Mouse (Mus musculus): Measurements from ENCODE around the gene Utp18. TPM values are rescaled to one million over a fixed set of nuclear protein-coding genes. Genes with fewer than 3 reads are reported as not detected.

Utp18 gene
- polyA plus RNA-seq, 1 experiment from 2014 or later: 34.3 TPM

- no peaks in the 10 kb centered on the region for H3K27me3 ChIP-seq (replicated peaks; ENCODE audit: control insufficient read depth, insufficient read depth, low read length)
- H3K4me2 ChIP-seq (ENCODE audit: low read length): no peak overlapping the region
- DNase-seq (ENCODE audit: low spot score) (no peak), ATAC-seq (no peak)
- no peak overlapping the region for H3K9ac ChIP-seq (ENCODE audit: low read length)
- no peaks in the 10 kb centered on the region for H3K9me3 ChIP-seq (replicated peaks; ENCODE audit: control insufficient read depth, low read length)
- H3K27ac ChIP-seq (ENCODE audit: low read depth, low read length): no peak overlapping the region
- 85% methylated on average over 3 of the region's 3 CpGs for WGBS
- no peak overlapping the region for H3K4me3 ChIP-seq (ENCODE audit: low read depth, low read length)
- no peaks in the 10 kb centered on the region for H3K36me3 ChIP-seq (ENCODE audit: control insufficient read depth, insufficient read depth, low read length)
- no peaks in the 10 kb centered on the region for H3K4me1 ChIP-seq (ENCODE audit: control insufficient read depth, insufficient read depth, low read length)
Measured at GRCm38 (mm10) chr11:93852546-93852945, 33.0 kb downstream of the Utp18 start.

GRCm38 (mm10) chr11:93847342-93847741, 38.2 kb downstream of the Utp18 start:
- WGBS: 4% methylated on average over 2 of the region's 2 CpGs
- H3K9ac ChIP-seq (ENCODE audit: low read length): no peak overlapping the region
- no peaks in the 10 kb centered on the region for H3K4me1 ChIP-seq (ENCODE audit: control insufficient read depth, insufficient read depth, low read length)
- no peak overlapping the region for H3K4me2 ChIP-seq (ENCODE audit: low read length)
- H3K4me3 ChIP-seq (ENCODE audit: low read depth, low read length): no peak overlapping the region
- no peak for DNase-seq (ENCODE audit: low spot score)
- no peaks in the 10 kb centered on the region for H3K27me3 ChIP-seq (replicated peaks; ENCODE audit: control insufficient read depth, insufficient read depth, low read length)
- no peak for ATAC-seq
- H3K9me3 ChIP-seq (replicated peaks; ENCODE audit: control insufficient read depth, low read length): no peaks in the 10 kb centered on the region
- no peaks in the 10 kb centered on the region for H3K36me3 ChIP-seq (ENCODE audit: control insufficient read depth, insufficient read depth, low read length)
- H3K27ac ChIP-seq (ENCODE audit: low read depth, low read length): no peak overlapping the region

- Histone ChIP-seq H3K27me3 (replicated peaks; ENCODE audit: control insufficient read depth, insufficient read depth, low read length) (no peaks in the 10 kb centered on the region), H3K27ac (ENCODE audit: low read depth, low read length) (no peak overlapping the region), H3K4me3 (ENCODE audit: low read depth, low read length) (no peak overlapping the region), H3K4me1 (ENCODE audit: control insufficient read depth, insufficient read depth, low read length) (no peaks in the 10 kb centered on the region), H3K9ac (ENCODE audit: low read length) (no peak overlapping the region), H3K36me3 (ENCODE audit: control insufficient read depth, insufficient read depth, low read length) (no peaks in the 10 kb centered on the region), H3K9me3 (replicated peaks; ENCODE audit: control insufficient read depth, low read length) (no peaks in the 10 kb centered on the region), H3K4me2 (ENCODE audit: low read length) (no peak overlapping the region)
- DNase-seq (ENCODE audit: low spot score): no peak
- WGBS: 77% methylated on average over 2 of the region's 2 CpGs
- ATAC-seq: no peak
Measured at GRCm38 (mm10) chr11:93835800-93836199, 49.8 kb downstream of the Utp18 start.

GRCm38 (mm10) chr11:93829971-93830370, 55.6 kb downstream of the Utp18 start:
- H3K27me3 ChIP-seq (replicated peaks; ENCODE audit: control insufficient read depth, insufficient read depth, low read length): no peaks in the 10 kb centered on the region
- H3K4me3 ChIP-seq (ENCODE audit: low read depth, low read length): no peak overlapping the region
- H3K4me1 ChIP-seq (ENCODE audit: control insufficient read depth, insufficient read depth, low read length): peaks cover 20% of the 10 kb centered on the region
- H3K4me2 ChIP-seq (ENCODE audit: low read length): peak overlapping the region; percentile 40; the same call in 1 of the 2 replicates
- DNase-seq (ENCODE audit: low spot score) (peak; percentile 74), ATAC-seq (peak; percentile 64)
- H3K9me3 ChIP-seq (replicated peaks; ENCODE audit: control insufficient read depth, low read length): no peaks in the 10 kb centered on the region
- 33% methylated on average over 8 of the region's 8 CpGs for WGBS
- H3K9ac ChIP-seq (ENCODE audit: low read length): no peak overlapping the region
- peak overlapping the region; percentile 91 for H3K27ac ChIP-seq (ENCODE audit: low read depth, low read length)
- H3K36me3 ChIP-seq (ENCODE audit: control insufficient read depth, insufficient read depth, low read length): no peaks in the 10 kb centered on the region

GRCm38 (mm10) chr11:93829327-93829679, 56.3 kb downstream of the Utp18 start:
- Histone ChIP-seq H3K4me1 (ENCODE audit: control insufficient read depth, insufficient read depth, low read length) (peaks cover 20% of the 10 kb centered on the region), H3K9ac (ENCODE audit: low read length) (no peak overlapping the region), H3K4me3 (ENCODE audit: low read depth, low read length) (no peak overlapping the region), H3K27ac (ENCODE audit: low read depth, low read length) (peak overlapping the region; percentile 91), H3K9me3 (replicated peaks; ENCODE audit: control insufficient read depth, low read length) (no peaks in the 10 kb centered on the region), H3K4me2 (ENCODE audit: low read length) (peak overlapping the region; percentile 40), H3K27me3 (replicated peaks; ENCODE audit: control insufficient read depth, insufficient read depth, low read length) (no peaks in the 10 kb centered on the region), H3K36me3 (ENCODE audit: control insufficient read depth, insufficient read depth, low read length) (no peaks in the 10 kb centered on the region)
- WGBS: 7% methylated on average over 6 of the region's 6 CpGs
- peak; percentile 93 for DNase-seq (ENCODE audit: low spot score)
- ATAC-seq: peak; percentile 96

- Histone ChIP-seq H3K4me1 (ENCODE audit: control insufficient read depth, insufficient read depth, low read length) (peaks cover 20% of the 10 kb centered on the region), H3K4me2 (ENCODE audit: low read length) (peak overlapping the region; percentile 40), H3K27me3 (replicated peaks; ENCODE audit: control insufficient read depth, insufficient read depth, low read length) (no peaks in the 10 kb centered on the region), H3K27ac (ENCODE audit: low read depth, low read length) (peak overlapping the region; percentile 91), H3K4me3 (ENCODE audit: low read depth, low read length) (no peak overlapping the region), H3K36me3 (ENCODE audit: control insufficient read depth, insufficient read depth, low read length) (no peaks in the 10 kb centered on the region), H3K9ac (ENCODE audit: low read length) (no peak overlapping the region), H3K9me3 (replicated peaks; ENCODE audit: control insufficient read depth, low read length) (no peaks in the 10 kb centered on the region)
- 19% methylated on average over 14 of the region's 14 CpGs for WGBS
- peak; percentile 53 for DNase-seq (ENCODE audit: low spot score)
- ATAC-seq: peak; percentile 79
Measured at GRCm38 (mm10) chr11:93828619-93829326, 56.8 kb downstream of the Utp18 start.

GRCm38 (mm10) chr11:93822261-93822660, 63.3 kb downstream of the Utp18 start:
- Histone ChIP-seq H3K9ac (ENCODE audit: low read length) (no peak overlapping the region), H3K36me3 (ENCODE audit: control insufficient read depth, insufficient read depth, low read length) (no peaks in the 10 kb centered on the region), H3K9me3 (replicated peaks; ENCODE audit: control insufficient read depth, low read length) (no peaks in the 10 kb centered on the region), H3K4me1 (ENCODE audit: control insufficient read depth, insufficient read depth, low read length) (peaks cover 18% of the 10 kb centered on the region), H3K27ac (ENCODE audit: low read depth, low read length) (no peak overlapping the region; the same call in 1 of the 2 replicates), H3K4me2 (ENCODE audit: low read length) (no peak overlapping the region), H3K4me3 (ENCODE audit: low read depth, low read length) (no peak overlapping the region), H3K27me3 (replicated peaks; ENCODE audit: control insufficient read depth, insufficient read depth, low read length) (no peaks in the 10 kb centered on the region)
- peak; percentile 69 for DNase-seq (ENCODE audit: low spot score)
- WGBS: 20% methylated on average over 2 of the region's 2 CpGs
- peak; percentile 69 for ATAC-seq

- H3K27ac ChIP-seq (ENCODE audit: low read depth, low read length): no peak overlapping the region
- H3K9me3 ChIP-seq (replicated peaks; ENCODE audit: control insufficient read depth, low read length): no peaks in the 10 kb centered on the region
- peaks cover 18% of the 10 kb centered on the region for H3K4me1 ChIP-seq (ENCODE audit: control insufficient read depth, insufficient read depth, low read length)
- no peaks in the 10 kb centered on the region for H3K27me3 ChIP-seq (replicated peaks; ENCODE audit: control insufficient read depth, insufficient read depth, low read length)
- WGBS: 72% methylated on average over 2 of the region's 2 CpGs
- ATAC-seq: no peak
- no peaks in the 10 kb centered on the region for H3K36me3 ChIP-seq (ENCODE audit: control insufficient read depth, insufficient read depth, low read length)
- no peak overlapping the region for H3K9ac ChIP-seq (ENCODE audit: low read length)
- H3K4me3 ChIP-seq (ENCODE audit: low read depth, low read length): no peak overlapping the region
- no peak overlapping the region for H3K4me2 ChIP-seq (ENCODE audit: low read length)
- no peak for DNase-seq (ENCODE audit: low spot score)
Measured at GRCm38 (mm10) chr11:93821533-93821932, 64.0 kb downstream of the Utp18 start.

- peak overlapping the region; percentile 52 for H3K27ac ChIP-seq (ENCODE audit: low read depth, low read length)
- no peak overlapping the region for H3K9ac ChIP-seq (ENCODE audit: low read length)
- H3K9me3 ChIP-seq (replicated peaks; ENCODE audit: control insufficient read depth, low read length): no peaks in the 10 kb centered on the region
- H3K4me3 ChIP-seq (ENCODE audit: low read depth, low read length): no peak overlapping the region
- H3K36me3 ChIP-seq (ENCODE audit: control insufficient read depth, insufficient read depth, low read length): no peaks in the 10 kb centered on the region
- peaks cover 18% of the 10 kb centered on the region for H3K4me1 ChIP-seq (ENCODE audit: control insufficient read depth, insufficient read depth, low read length)
- 39% methylated on average over 15 of the region's 15 CpGs for WGBS
- H3K4me2 ChIP-seq (ENCODE audit: low read length): no peak overlapping the region
- ATAC-seq (peak; percentile 75), DNase-seq (ENCODE audit: low spot score) (peak; percentile 86)
- H3K27me3 ChIP-seq (replicated peaks; ENCODE audit: control insufficient read depth, insufficient read depth, low read length): no peaks in the 10 kb centered on the region
Measured at GRCm38 (mm10) chr11:93817966-93818738, 67.4 kb downstream of the Utp18 start.

Measured in forebrain, embryonic 14.5 days (tissue).